Mouse (Mus musculus) neural tube, embryonic 11.5 days (tissue): ENCODE results near the gene Kcnt2. TPM values are rescaled to one million over a fixed set of nuclear protein-coding genes. Genes with fewer than 3 reads are reported as not detected.

Source experiments
- ATAC-seq: fragments of 200-750 bp; cut with Nextera tagmentation; 2 replicates; pipeline ENCODE4 v1.8.0; 2017; ENCODE audit warnings: moderate number of reproducible peaks, mild to moderate bottlenecking, moderate TSS enrichment, moderate library complexity; ENCODE audit not compliant: insufficient read depth, low FRiP score, low TSS enrichment
- DNase-seq: peaks from one replicate; pipeline ENCODE4 v3.0.0-alpha.2; 2015; ENCODE audit warnings: low spot score
- H3K27ac ChIP-seq: fragments of 300-500 bp; sonication (generic); 2 replicates; pipeline ENCODE4 v1.5.1; 2014; ENCODE audit warnings: low read depth, mild to moderate bottlenecking, low read length
- H3K27me3 ChIP-seq: fragments of 300-500 bp; sonication (generic); 2 replicates; pipeline ENCODE4 v1.6.1; 2014; ENCODE audit warnings: mild to moderate bottlenecking, low read length, mixed read lengths; ENCODE audit not compliant: control insufficient read depth, insufficient read depth
- H3K36me3 ChIP-seq: fragments of 300-500 bp; sonication (generic); 2 replicates; pipeline ENCODE4 v1.6.1; 2014; ENCODE audit warnings: mild to moderate bottlenecking, low read length, moderate library complexity, mixed read lengths; ENCODE audit not compliant: control insufficient read depth, insufficient read depth
- H3K4me1 ChIP-seq: fragments of 300-500 bp; sonication (generic); 2 replicates; pipeline ENCODE4 v1.6.1; 2014; ENCODE audit warnings: low read length, mixed read lengths; ENCODE audit not compliant: control insufficient read depth, insufficient read depth
- H3K4me2 ChIP-seq: fragments of 300-500 bp; sonication (generic); 2 replicates; pipeline ENCODE4 v1.6.1; 2014; ENCODE audit warnings: low read depth, mild to moderate bottlenecking, moderate library complexity
- H3K4me3 ChIP-seq: fragments of 300-500 bp; sonication (generic); 2 replicates; pipeline ENCODE4 v1.5.1; 2014; ENCODE audit warnings: low read depth, low read length
- H3K9ac ChIP-seq: fragments of 300-500 bp; sonication (generic); 2 replicates; pipeline ENCODE4 v1.6.1; 2014; ENCODE audit warnings: mild to moderate bottlenecking, low read length
- H3K9me3 ChIP-seq: fragments of 300-500 bp; sonication (generic); 2 replicates; pipeline ENCODE4 v1.6.1; 2016; ENCODE audit warnings: low read length; ENCODE audit not compliant: control insufficient read depth
- WGBS: fragments of 180-500 bp; shearing (Covaris S2); extraction: QIAGEN DNeasy Blood & Tissue Kit; methylation state at CpG from one replicate; pipeline ENCODE4 v1.1.7; 2014; 5-methylcytosine and 5-hydroxymethylcytosine counted together
- polyA plus RNA-seq: library from polyadenylated mRNA; unstranded; fragments of >200 nt; fragmentation: Nextera tagmentation; extraction: Ambion mirVana; gene quantifications from 2 replicates; pipeline ENCODE4 v1.2.1, GENCODE M21; 2014

Gene Kcnt2
- polyA plus RNA-seq, 1 experiment from 2014 or later: 2.1 TPM

DNA sequence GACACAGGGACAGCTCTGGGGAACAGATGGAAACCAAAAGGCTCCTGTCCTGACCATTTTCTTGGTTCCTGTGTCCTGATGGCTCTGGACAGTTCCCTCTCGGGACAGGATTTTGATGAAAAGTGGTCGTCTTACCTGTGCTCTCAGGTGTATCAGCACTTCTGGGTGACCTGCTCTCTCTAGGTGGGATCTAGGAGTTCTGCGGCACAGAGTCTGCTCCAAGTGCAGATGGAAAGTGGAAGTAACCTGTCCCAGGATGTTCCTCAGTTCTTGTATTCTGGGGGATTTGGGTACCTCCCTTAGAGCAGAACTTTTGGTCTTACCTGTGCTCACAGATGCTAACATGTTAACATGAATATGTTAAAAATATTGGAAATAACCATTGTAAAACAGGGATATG lies 80.8 kb downstream of the Kcnt2 start:
- Histone ChIP-seq H3K9me3 (no peaks in the 10 kb centered on the region), H3K4me3 (no peak overlapping the region), H3K9ac (no peak overlapping the region), H3K27me3 (no peaks in the 10 kb centered on the region), H3K27ac (no peak overlapping the region), H3K36me3 (no peaks in the 10 kb centered on the region), H3K4me1 (no peaks in the 10 kb centered on the region), H3K4me2 (no peak overlapping the region)
- DNase-seq (no peak), ATAC-seq (no peak)
- 90% methylated on average over 3 of the region's 3 CpGs for WGBS

DNA sequence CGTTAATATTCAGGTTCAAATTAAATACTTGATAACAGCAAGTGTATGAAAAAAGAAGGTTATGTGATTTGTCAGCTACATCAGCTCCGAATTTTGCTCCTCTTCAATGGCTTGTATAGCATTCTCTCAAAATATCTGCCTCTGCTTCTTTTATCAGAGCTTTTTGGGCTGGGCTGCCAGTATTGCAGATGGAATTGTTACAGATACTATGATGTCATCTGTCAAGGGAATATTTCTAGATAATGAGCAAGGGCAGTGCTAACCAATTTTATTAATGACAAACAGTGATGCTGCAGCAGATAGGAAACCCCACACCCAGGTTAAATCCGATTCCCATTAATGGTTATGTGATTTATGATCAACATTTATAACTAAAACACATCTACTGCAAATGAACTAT lies 87.7 kb downstream of the Kcnt2 start:
- no peaks in the 10 kb centered on the region for H3K27me3 ChIP-seq
- H3K4me3 ChIP-seq: no peak overlapping the region
- ATAC-seq (0 out of 2 replicates have a peak, but pooled peaks have one; percentile 23), DNase-seq (no peak)
- no peaks in the 10 kb centered on the region for H3K4me1 ChIP-seq
- no peak overlapping the region for H3K27ac ChIP-seq
- no peaks in the 10 kb centered on the region for H3K9me3 ChIP-seq
- no peaks in the 10 kb centered on the region for H3K36me3 ChIP-seq
- H3K4me2 ChIP-seq: no peak overlapping the region
- 72% methylated on average over 3 of the region's 3 CpGs for WGBS
- H3K9ac ChIP-seq: no peak overlapping the region

DNA sequence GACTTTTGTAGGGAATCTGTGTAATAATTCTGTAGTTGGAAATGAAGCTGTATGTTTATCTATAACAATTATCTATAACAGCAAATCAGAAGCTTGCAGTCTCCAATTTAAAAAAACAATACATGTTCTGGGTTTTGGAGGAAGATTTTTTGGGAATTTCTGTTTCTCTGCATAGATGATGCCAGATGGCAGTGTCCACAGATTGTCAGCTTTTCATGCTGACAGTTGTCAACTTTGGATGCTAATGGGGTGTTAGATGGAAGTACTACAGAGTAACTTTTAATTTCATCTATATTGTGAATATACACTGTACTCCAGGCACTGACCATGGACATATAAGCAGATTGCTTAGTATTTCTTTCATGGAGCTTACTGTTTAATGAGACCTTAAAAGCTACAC lies 92.5 kb downstream of the Kcnt2 start:
- no peak overlapping the region for H3K4me3 ChIP-seq
- no peaks in the 10 kb centered on the region for H3K4me1 ChIP-seq
- no peaks in the 10 kb centered on the region for H3K9me3 ChIP-seq
- no peak overlapping the region for H3K4me2 ChIP-seq
- no peaks in the 10 kb centered on the region for H3K27me3 ChIP-seq
- H3K36me3 ChIP-seq: no peaks in the 10 kb centered on the region
- ATAC-seq (no peak), DNase-seq (no peak)
- no peak overlapping the region for H3K9ac ChIP-seq
- H3K27ac ChIP-seq: no peak overlapping the region

DNA sequence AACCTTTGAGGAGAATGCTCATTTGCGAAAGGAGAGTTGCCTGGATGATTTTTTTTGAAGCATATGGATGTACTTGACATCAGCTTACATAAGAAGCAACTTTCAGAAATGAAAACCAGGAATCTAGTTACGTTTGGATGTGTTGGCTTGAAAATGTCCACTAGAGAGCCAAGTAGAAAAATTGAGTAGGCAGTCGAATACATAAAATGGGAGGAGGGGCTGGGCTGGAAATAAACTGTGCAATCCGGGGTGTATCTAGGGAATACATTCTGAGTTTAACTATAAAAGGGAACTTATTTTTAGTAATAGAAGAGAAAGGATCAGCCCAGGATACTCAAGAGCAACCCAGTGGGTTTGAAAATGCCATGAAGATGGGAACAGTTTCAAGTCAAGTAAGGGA lies 93.4 kb downstream of the Kcnt2 start:
- Histone ChIP-seq H3K4me2 (no peak overlapping the region), H3K9ac (no peak overlapping the region), H3K27me3 (no peaks in the 10 kb centered on the region), H3K4me1 (no peaks in the 10 kb centered on the region), H3K27ac (no peak overlapping the region), H3K36me3 (no peaks in the 10 kb centered on the region), H3K9me3 (no peaks in the 10 kb centered on the region), H3K4me3 (no peak overlapping the region)
- ATAC-seq (0 out of 2 replicates have a peak, but pooled peaks have one; percentile 7), DNase-seq (no peak)
- 71% methylated on average over 4 of the region's 4 CpGs for WGBS

DNA sequence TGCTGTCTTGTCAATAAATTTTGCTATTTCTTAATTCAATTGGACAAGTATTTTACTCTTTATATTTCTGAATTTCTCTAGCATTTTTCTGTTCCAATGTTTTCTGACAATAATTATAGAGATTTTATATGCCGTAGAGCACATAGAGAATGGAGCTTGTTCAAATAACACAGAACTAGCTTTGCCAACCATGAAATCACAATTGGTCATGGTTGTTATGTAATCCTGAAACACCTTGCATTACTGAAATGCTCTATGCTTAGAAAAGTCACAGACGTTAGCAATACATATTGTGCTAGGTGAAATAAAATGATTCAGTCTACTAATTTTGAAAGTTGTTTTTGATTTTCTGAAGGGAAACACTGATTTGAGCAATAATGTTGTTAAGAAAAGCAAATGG lies 118.8 kb downstream of the Kcnt2 start:
- Histone ChIP-seq H3K36me3 (no peaks in the 10 kb centered on the region), H3K4me3 (no peak overlapping the region), H3K27ac (no peak overlapping the region), H3K4me2 (no peak overlapping the region), H3K27me3 (no peaks in the 10 kb centered on the region), H3K4me1 (no peaks in the 10 kb centered on the region), H3K9ac (no peak overlapping the region), H3K9me3 (no peaks in the 10 kb centered on the region)
- ATAC-seq: no peak
- WGBS: 45% methylated on average over 2 of the region's 2 CpGs
- no peak for DNase-seq

DNA sequence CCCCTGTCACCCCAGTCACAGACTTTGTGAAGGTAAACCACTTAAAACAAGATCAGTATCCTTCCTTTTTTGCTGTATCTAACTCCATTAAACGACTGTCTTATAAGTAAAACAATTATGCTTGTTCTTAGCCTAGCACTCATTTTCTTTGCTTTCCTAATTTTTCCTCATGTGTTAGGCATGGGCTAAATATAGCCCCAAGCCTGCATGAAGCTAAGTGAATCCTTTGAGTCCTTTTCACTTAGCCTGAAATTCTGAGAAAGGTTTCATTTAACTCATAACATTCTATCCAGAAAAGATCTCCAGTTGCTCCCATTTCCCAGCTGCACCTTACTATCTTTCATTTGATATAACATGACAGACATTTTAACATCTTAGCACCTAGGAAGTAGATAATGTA lies 127.6 kb downstream of the Kcnt2 start:
- no peak overlapping the region for H3K27ac ChIP-seq
- no peak overlapping the region for H3K4me2 ChIP-seq
- no peak overlapping the region for H3K9ac ChIP-seq
- WGBS: 97% methylated on average over 1 of the region's 1 CpGs
- no peaks in the 10 kb centered on the region for H3K27me3 ChIP-seq
- H3K4me3 ChIP-seq: no peak overlapping the region
- ATAC-seq (no peak), DNase-seq (no peak)
- no peaks in the 10 kb centered on the region for H3K36me3 ChIP-seq
- no peaks in the 10 kb centered on the region for H3K9me3 ChIP-seq
- H3K4me1 ChIP-seq: no peaks in the 10 kb centered on the region

DNA sequence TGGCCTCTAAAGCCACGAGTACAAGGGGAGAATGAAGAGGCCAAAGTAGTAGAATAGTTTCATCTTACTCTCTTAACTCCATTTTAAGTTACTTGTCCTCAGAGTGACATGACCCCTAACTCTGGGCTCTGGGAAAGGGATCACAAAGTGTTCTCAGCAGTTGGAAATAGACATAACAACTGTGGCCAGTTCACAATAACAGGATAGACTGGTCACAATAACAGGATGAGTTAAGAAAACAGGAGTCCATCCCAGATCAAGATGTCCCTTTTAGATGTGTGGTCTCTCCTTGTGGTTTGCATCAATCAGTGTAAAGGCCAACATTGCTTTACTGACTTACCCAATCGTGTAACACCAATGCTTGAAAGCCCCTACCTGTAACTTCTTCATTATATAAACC lies 132.8 kb downstream of the Kcnt2 start:
- no peak for ATAC-seq
- H3K27me3 ChIP-seq: no peaks in the 10 kb centered on the region
- no peak overlapping the region for H3K4me2 ChIP-seq
- no peak overlapping the region for H3K27ac ChIP-seq
- no peaks in the 10 kb centered on the region for H3K4me1 ChIP-seq
- no peak overlapping the region for H3K9ac ChIP-seq
- WGBS: 83% methylated on average over 2 of the region's 2 CpGs
- no peak for DNase-seq
- H3K9me3 ChIP-seq: no peaks in the 10 kb centered on the region
- no peaks in the 10 kb centered on the region for H3K36me3 ChIP-seq
- no peak overlapping the region for H3K4me3 ChIP-seq

DNA sequence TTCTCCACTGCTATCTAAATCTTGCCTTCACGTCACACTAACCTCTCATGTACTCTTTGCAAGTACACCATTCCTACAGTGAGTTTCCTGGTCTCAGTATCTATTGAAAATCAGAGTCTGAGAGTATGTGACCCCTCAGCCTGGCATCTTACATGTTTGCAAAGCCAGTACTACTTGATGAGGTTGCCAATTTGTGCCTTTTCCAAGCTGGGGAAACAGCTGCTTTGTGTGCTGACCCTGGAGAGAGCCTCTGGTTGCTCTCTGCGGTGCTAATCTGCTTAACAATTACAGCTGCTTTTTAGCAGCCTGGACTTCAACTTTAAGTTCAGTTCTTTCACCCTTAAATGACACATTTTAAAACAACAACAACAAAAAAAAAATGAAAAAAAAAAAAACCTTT lies 133.6 kb downstream of the Kcnt2 start:
- Histone ChIP-seq H3K4me3 (no peak overlapping the region), H3K27ac (no peak overlapping the region), H3K36me3 (no peaks in the 10 kb centered on the region), H3K4me1 (no peaks in the 10 kb centered on the region), H3K9me3 (no peaks in the 10 kb centered on the region), H3K27me3 (no peaks in the 10 kb centered on the region), H3K4me2 (no peak overlapping the region), H3K9ac (no peak overlapping the region)
- 73% methylated on average over 2 of the region's 2 CpGs for WGBS
- DNase-seq (no peak), ATAC-seq (no peak)

DNA sequence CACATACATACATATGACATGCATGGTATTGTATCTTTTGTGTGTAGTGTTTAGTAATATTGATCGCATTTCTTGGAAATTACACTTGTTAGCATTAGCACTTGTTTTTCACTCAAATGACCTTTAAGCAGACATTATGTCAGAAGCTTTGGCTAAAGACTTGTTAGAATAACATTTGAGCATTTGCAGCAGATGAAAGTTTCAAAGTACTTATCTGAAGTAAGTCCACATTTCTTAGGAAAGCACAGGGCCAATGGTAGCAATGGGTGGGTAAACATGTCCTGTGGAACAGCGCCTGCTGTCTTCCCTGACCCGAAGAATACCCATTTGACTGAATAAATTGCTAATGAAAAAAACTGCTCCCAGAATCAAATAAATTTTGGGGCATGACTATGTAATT lies 135.1 kb downstream of the Kcnt2 start:
- H3K4me1 ChIP-seq: no peaks in the 10 kb centered on the region
- no peak for ATAC-seq
- H3K36me3 ChIP-seq: no peaks in the 10 kb centered on the region
- H3K9ac ChIP-seq: no peak overlapping the region
- H3K4me3 ChIP-seq: no peak overlapping the region
- WGBS: 89% methylated on average over 3 of the region's 3 CpGs
- no peak overlapping the region for H3K27ac ChIP-seq
- no peaks in the 10 kb centered on the region for H3K9me3 ChIP-seq
- H3K4me2 ChIP-seq: no peak overlapping the region
- DNase-seq: no peak
- H3K27me3 ChIP-seq: no peaks in the 10 kb centered on the region
